Mouse (Mus musculus): ENCODE results near the gene Mcpt1.
"Not testable (repeated sequence)": the region's sequence is repeated elsewhere in the genome, so short reads cannot be mapped to it uniquely, and the experiment has no call there.

The Mcpt1 gene

DNA sequence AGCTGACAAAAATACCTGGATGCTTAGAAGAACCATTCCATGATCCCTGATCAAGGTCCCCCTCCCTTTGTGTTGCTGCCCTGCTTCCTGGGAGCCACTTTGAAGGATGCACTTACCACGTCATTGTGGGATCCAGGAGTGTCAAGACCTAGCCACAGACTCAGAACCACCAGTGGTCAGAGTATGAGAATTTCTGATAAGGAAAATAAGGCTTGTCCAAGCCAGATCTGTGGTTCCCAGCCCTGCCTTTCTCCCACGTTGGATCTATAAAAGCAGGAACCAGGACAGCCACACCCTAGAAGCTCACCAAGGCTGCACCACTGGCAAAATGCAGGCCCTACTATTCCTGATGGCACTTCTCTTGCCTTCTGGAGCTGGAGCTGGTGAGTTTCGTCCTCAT, at the start of gene Mcpt1:
TSS of gene Mcpt1 (plus strand) at position 301 of the 400 bp plus-strand sequence.
- ATAC-seq (ENCODE audit: insufficient number of reproducible peaks, low FRiP score, low TSS enrichment) = not testable (repeated sequence)

DNA sequence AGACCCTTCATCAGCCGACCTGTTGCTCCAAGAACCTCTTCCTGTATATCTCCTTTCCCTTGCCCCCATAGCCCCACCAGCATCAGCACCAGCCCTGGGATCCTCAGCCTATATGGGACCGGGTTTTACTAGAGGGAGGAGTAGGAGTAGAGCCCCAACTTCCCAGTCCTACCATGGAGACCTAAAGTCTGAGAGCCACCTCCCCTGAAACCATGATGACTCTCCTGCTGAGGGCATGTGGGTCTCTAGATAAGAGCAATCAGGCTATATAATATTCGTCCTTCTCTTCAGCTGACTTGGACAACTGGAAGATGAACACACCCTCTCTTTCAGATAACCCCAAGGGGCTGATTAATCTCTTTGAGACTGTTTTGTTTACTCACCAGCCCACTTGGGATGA, 30.3 kb upstream of the Mcpt1 start:
- not testable (repeated sequence) for ATAC-seq (ENCODE audit: insufficient number of reproducible peaks, low FRiP score, low TSS enrichment)

DNA sequence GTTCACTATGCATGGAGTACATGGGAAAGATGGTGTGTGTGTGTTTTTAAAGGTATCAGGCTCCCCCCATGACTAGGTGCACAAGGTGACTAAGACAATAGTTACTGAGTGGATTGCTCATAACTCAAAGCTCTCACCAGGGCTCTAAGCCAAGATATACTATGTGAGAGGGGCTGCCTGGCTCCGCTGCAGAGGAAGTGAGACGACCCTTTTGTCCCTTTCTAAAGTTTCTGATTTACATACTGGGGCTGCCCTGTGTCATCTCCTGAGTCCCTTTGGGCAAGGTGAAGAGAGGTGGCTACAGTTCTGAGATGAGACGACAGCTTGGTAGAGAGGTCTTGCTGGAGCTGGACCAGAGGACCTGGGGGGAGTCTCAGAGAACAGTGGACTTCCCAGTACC, 4.6 kb upstream of the Mcpt1 start:
- no peak for ATAC-seq (ENCODE audit: insufficient number of reproducible peaks, low FRiP score, low TSS enrichment)

DNA sequence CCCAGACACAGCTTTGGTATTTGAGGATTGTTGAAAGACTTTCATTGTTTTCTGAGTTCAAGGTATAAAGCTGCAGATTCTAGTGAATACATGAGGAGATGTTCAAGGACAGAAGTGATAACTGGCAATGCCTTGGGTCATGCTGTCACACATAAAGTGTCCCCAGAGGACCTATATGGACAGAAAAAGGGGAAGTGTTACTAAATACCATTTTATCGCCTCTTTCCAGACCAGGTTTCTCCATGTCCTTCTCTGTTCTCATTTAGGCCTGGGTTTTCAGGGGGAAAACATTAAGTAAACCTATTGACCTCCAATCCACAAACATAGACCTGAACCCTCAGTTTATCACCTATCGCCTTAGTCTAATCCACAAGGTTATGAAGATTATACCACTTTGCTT, 3.8 kb upstream of the Mcpt1 start:
- ATAC-seq (ENCODE audit: insufficient number of reproducible peaks, low FRiP score, low TSS enrichment) = no peak

DNA sequence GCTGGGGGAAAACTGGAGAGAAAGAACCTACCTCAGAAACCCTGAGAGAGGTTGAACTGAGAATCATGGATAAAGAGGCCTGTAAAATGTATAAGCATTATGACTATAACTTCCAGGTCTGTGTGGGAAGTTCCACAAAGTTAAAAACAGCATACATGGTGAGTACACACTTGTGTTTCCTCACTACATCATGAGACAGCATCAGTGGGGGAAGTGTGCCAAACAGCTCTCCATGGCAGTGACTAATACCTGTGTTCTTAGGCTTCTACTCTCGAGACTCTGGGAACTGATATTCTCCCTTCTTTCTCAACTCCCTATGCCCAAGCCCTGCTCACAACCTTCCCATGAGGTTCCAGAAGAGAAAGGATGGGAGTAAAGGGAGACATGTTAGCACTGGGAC, 1.7 kb downstream of the Mcpt1 start:
- ATAC-seq (ENCODE audit: insufficient number of reproducible peaks, low FRiP score, low TSS enrichment) = no peak

DNA sequence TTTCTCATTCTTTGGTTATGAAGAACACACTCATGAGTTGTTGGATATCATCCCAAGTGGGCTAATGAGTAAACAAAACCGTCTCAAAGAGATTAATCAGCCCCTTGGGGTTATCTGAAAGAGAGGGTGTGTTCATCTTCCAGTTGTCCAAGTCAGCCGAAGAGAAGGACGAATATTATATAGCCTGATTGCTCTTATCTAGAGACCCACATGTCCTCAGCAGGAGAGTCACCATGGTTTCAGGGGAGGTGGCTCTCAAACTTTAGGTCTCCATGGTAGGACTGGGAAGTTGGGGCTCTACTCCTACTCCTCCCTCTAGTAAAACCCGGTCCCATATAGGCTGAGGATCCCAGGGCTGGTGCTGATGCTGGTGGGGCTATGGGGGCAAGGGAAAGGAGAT, 3.5 kb downstream of the Mcpt1 start:
- not testable (repeated sequence) for ATAC-seq (ENCODE audit: insufficient number of reproducible peaks, low FRiP score, low TSS enrichment)

DNA sequence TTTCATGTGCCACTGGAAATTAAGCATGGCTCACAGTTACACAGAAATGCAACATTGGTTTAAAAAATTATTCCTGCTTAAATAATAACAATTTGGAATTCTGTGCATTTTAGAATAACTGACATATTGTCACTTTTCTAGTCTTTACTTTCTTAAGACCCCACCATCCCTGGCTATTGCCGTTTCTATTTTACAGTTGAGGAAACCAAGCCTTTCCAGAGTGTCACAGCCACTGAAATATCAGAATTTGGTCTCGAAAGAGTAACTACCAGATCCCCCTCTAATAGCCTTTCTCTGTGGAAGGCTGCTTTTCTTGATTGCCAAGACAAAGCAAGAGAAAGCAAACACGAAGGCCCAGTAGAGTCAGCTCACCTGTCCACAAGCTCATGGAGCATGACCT, 12.6 kb downstream of the Mcpt1 start, which contains the start of gene Mcpt9:
TSS of gene Mcpt9 (minus strand) at position 101 of the 400 bp plus-strand sequence.
- not testable (repeated sequence) for ATAC-seq (ENCODE audit: insufficient number of reproducible peaks, low FRiP score, low TSS enrichment)

DNA sequence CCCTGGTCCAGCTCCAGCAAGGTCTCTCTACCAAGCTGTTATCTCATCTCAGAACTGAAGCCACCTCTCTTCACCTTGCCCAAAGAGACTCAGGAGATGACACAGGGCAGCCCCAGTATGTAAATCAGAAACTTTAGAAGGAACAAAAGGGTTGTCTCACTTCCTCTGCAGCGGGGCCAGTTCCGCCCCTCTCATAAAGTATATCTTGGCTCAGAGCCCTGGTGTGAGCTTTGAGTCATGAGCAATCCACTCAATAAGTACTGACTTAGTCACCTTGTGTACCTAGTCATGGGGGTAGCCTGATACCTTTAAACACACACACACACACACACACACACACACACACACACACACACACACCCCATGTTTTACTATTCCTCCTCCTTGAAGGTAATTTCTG, 16.7 kb downstream of the Mcpt1 start:
- ATAC-seq (ENCODE audit: insufficient number of reproducible peaks, low FRiP score, low TSS enrichment) = no peak

DNA sequence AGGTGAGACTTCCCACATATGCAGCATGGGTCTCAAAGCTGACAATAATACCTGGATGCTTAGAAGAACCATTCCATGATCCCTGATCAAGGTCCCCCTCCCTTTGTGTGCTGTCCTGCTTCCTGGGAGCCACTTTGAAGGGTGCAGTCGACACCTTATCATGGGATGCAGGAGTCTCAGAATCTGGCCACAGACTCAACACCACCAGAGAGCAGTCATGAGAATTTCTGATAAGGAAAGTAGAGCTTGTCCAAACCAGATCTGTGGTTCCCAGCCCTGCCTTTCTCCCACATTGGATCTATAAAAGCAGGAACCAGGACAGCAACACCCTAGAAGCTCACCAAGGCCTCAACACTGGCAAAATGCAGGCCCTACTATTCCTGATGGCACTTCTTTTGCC, 24.0 kb downstream of the Mcpt1 start, which contains the start of gene Mcpt2:
TSS of gene Mcpt2 (plus strand) at position 250 of the 400 bp plus-strand sequence.
- ATAC-seq (ENCODE audit: insufficient number of reproducible peaks, low FRiP score, low TSS enrichment) = not testable (repeated sequence)

DNA sequence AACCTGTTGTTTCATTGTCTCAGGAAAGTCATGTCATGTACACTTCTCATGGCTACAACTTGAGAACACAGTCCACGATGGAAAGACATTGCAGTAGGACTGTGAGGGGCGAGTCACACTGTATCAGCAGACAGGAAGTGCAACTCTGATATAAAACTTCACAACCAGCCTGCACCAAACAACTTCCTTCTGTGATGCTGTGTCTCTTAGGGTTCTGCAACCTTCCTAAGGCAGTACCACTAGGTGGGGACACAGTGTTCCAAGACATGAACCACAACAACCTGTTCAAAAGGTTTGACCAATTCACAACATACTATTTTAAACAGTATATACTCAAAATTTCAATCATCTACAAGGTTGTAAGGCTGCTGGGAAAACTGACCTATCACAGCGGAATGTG, 37.6 kb downstream of the Mcpt1 start:
- ATAC-seq (ENCODE audit: insufficient number of reproducible peaks, low FRiP score, low TSS enrichment) = no peak

DNA sequence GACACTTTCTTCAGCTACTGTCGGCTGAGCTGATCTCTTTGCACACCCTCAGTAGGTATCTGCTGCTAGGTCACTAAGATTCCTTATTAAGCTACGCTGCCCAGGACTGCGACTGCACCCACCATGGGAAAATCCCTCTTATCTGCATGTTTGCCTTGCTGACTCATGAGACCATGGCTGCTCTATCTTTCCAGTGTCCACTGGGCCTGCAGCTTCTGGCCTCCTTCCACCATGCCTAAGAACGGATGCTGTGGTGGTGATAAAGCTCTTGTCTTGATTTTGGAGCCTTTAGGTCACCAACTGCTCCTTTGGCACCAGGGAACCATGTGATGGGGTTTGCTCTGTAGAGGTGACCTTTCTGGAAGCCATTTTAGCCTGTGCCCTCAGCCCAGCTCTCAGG, 40.0 kb downstream of the Mcpt1 start:
- no peak for ATAC-seq (ENCODE audit: insufficient number of reproducible peaks, low FRiP score, low TSS enrichment)

DNA sequence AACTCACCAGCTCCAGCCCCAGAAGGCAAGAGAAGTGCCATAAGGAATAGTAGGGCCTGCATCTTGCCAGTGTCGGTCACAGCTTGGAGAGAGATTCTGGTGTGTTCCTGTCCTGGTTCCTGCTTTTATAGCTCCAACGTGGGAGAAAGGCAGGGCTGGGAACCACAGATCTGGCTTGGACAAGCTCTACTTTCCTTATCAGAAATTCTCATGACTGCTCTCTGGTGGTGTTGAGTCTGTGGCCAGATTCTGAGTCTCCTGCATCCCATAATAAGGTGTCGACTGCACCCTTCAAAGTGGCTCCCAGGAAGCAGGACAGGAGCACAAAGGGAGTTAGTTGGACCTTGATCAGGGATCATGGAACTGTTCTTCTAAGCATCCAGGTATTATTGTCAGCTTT, 44.4 kb downstream of the Mcpt1 start, which contains the start of gene Mcpt4:
TSS of gene Mcpt4 (minus strand) at position 101 of the 400 bp plus-strand sequence.
- ATAC-seq (ENCODE audit: insufficient number of reproducible peaks, low FRiP score, low TSS enrichment) = not testable (repeated sequence)

Data from cerebellum, adult (tissue).